Mouse (Mus musculus) hindbrain, embryonic 14.5 days (tissue): ENCODE results near the gene Plce1. TPM values are rescaled to one million over a fixed set of nuclear protein-coding genes. Genes with fewer than 3 reads are reported as not detected.
A peak's percentile ranks its signal among the peaks of the same experiment; 100 is the strongest.

Experiments
- ATAC-seq: fragments of 200-750 bp; cut with Nextera tagmentation; 2 replicates; pipeline ENCODE4 v1.8.0; 2017; ENCODE audit warnings: moderate number of reproducible peaks, mild to moderate bottlenecking, moderate TSS enrichment, moderate library complexity; ENCODE audit not compliant: low FRiP score
- DNase-seq: peaks from one replicate; pipeline ENCODE4 v3.0.0-alpha.2; 2015; ENCODE audit warnings: low spot score
- H3K27ac ChIP-seq: fragments of 300-500 bp; sonication (generic); 2 replicates; pipeline ENCODE4 v1.5.1; 2014; ENCODE audit warnings: mild to moderate bottlenecking, moderate library complexity
- H3K27me3 ChIP-seq: fragments of 300-500 bp; sonication (generic); 2 replicates; pipeline ENCODE4 v1.6.1; 2014; ENCODE audit warnings: mild to moderate bottlenecking, low read length, mixed read lengths; ENCODE audit not compliant: control insufficient read depth, insufficient read depth
- H3K36me3 ChIP-seq: fragments of 300-500 bp; sonication (generic); replicated peaks from 2 replicates; pipeline ENCODE4 v1.6.1; 2014; ENCODE audit not compliant: control insufficient read depth, insufficient read depth
- H3K4me1 ChIP-seq: fragments of 300-500 bp; sonication (generic); replicated peaks from 2 replicates; pipeline ENCODE4 v1.6.1; 2014; ENCODE audit warnings: antibody characterized with exemption, low read length, mixed read lengths; ENCODE audit not compliant: control insufficient read depth, insufficient read depth
- H3K4me2 ChIP-seq: fragments of 300-500 bp; sonication (generic); replicated peaks from 2 replicates; pipeline ENCODE4 v1.6.1; 2014; ENCODE audit warnings: mild to moderate bottlenecking, moderate library complexity
- H3K4me3 ChIP-seq: fragments of 300-500 bp; sonication (generic); replicated peaks from 2 replicates; pipeline ENCODE4 v1.5.1; 2014; ENCODE audit warnings: mild to moderate bottlenecking, low read length
- H3K9ac ChIP-seq: fragments of 300-500 bp; sonication (generic); 2 replicates; pipeline ENCODE4 v1.6.1; 2014
- H3K9me3 ChIP-seq: fragments of 300-500 bp; sonication (generic); 2 replicates; pipeline ENCODE4 v1.6.1; 2016; ENCODE audit warnings: low read length; ENCODE audit not compliant: control insufficient read depth
- WGBS: fragments of 180-500 bp; shearing (Covaris S2); extraction: QIAGEN DNeasy Blood & Tissue Kit; methylation state at CpG from one replicate; pipeline ENCODE4 v1.1.7; 2014; 5-methylcytosine and 5-hydroxymethylcytosine counted together
- polyA plus RNA-seq: library from polyadenylated mRNA; unstranded; fragments of >200 nt; fragmentation: Nextera tagmentation; extraction: Ambion mirVana; gene quantifications from 2 replicates; pipeline ENCODE4 v1.2.1, GENCODE M21; 2014

Gene Plce1
- polyA plus RNA-seq, 1 experiment from 2014 or later, result 4.3 TPM

GRCm38 (mm10) chr19:38746492-38747014 is 265.6 kb downstream of the Plce1 start:
- Histone ChIP-seq H3K27ac (no peak overlapping the region), H3K9me3 (no peaks in the 10 kb centered on the region), H3K27me3 (no peaks in the 10 kb centered on the region), H3K4me3 (no peak overlapping the region), H3K9ac (no peak overlapping the region), H3K4me1 (no peaks in the 10 kb centered on the region), H3K36me3 (no peaks in the 10 kb centered on the region), H3K4me2 (no peak overlapping the region)
- DNase-seq (no peak), ATAC-seq (no peak)
- 78% methylated on average over 6 of the region's 6 CpGs for WGBS

GRCm38 (mm10) chr19:38750192-38750591 is 269.3 kb downstream of the Plce1 start:
- Histone ChIP-seq H3K4me3 (no peak overlapping the region), H3K9me3 (no peaks in the 10 kb centered on the region), H3K27me3 (no peaks in the 10 kb centered on the region), H3K27ac (no peak overlapping the region), H3K36me3 (no peaks in the 10 kb centered on the region), H3K4me1 (no peaks in the 10 kb centered on the region), H3K4me2 (no peak overlapping the region), H3K9ac (no peak overlapping the region)
- DNase-seq (peak; percentile 36), ATAC-seq (no peak)
- 66% methylated on average over 4 of the region's 4 CpGs for WGBS

GRCm38 (mm10) chr19:38757161-38757560 is 276.3 kb downstream of the Plce1 start:
- ATAC-seq (no peak), DNase-seq (no peak)
- WGBS, result 91% methylated on average over 3 of the region's 3 CpGs
- H3K4me1 ChIP-seq, result no peaks in the 10 kb centered on the region
- H3K9me3 ChIP-seq, result no peaks in the 10 kb centered on the region
- H3K36me3 ChIP-seq, result no peaks in the 10 kb centered on the region
- H3K4me2 ChIP-seq, result no peak overlapping the region
- no peak overlapping the region for H3K9ac ChIP-seq
- H3K4me3 ChIP-seq, result no peak overlapping the region
- no peaks in the 10 kb centered on the region for H3K27me3 ChIP-seq
- no peak overlapping the region for H3K27ac ChIP-seq

- no peaks in the 10 kb centered on the region for H3K4me1 ChIP-seq
- DNase-seq, result no peak
Measured at GRCm38 (mm10) chr19:38758056-38758455, 277.1 kb downstream of the Plce1 start.

GRCm38 (mm10) chr19:38758685-38759472 is 278.0 kb downstream of the Plce1 start:
- Histone ChIP-seq H3K4me2 (no peak overlapping the region), H3K27ac (no peak overlapping the region), H3K4me3 (no peak overlapping the region), H3K36me3 (no peaks in the 10 kb centered on the region), H3K4me1 (no peaks in the 10 kb centered on the region), H3K9me3 (no peaks in the 10 kb centered on the region), H3K9ac (no peak overlapping the region), H3K27me3 (no peaks in the 10 kb centered on the region)
- no peak for DNase-seq
- no peak for ATAC-seq
- WGBS, result 92% methylated on average over 7 of the region's 7 CpGs

More at GRCm38 (mm10) chr19:38758056-38758455, 277.1 kb downstream of the Plce1 start:
- no peak overlapping the region for H3K4me2 ChIP-seq
- H3K27ac ChIP-seq, result no peak overlapping the region
- H3K27me3 ChIP-seq, result no peaks in the 10 kb centered on the region
- no peak overlapping the region for H3K9ac ChIP-seq
- H3K4me3 ChIP-seq, result no peak overlapping the region
- no peak for ATAC-seq
- no peaks in the 10 kb centered on the region for H3K36me3 ChIP-seq
- H3K9me3 ChIP-seq, result no peaks in the 10 kb centered on the region
- 55% methylated on average over 5 of the region's 5 CpGs for WGBS

- H3K27me3 ChIP-seq, result no peaks in the 10 kb centered on the region
- no peaks in the 10 kb centered on the region for H3K36me3 ChIP-seq
- ATAC-seq (no peak), DNase-seq (no peak)
- WGBS, result 92% methylated on average over 3 of the region's 3 CpGs
- no peak overlapping the region for H3K27ac ChIP-seq
- H3K9ac ChIP-seq, result no peak overlapping the region
- H3K4me1 ChIP-seq, result no peaks in the 10 kb centered on the region
- no peak overlapping the region for H3K4me3 ChIP-seq
- H3K4me2 ChIP-seq, result no peak overlapping the region
- no peaks in the 10 kb centered on the region for H3K9me3 ChIP-seq
Measured at GRCm38 (mm10) chr19:38760441-38760840, 279.5 kb downstream of the Plce1 start.

- 90% methylated on average over 2 of the region's 2 CpGs for WGBS
- H3K9ac ChIP-seq, result no peak overlapping the region
Measured at GRCm38 (mm10) chr19:38766306-38766705, 285.4 kb downstream of the Plce1 start.

GRCm38 (mm10) chr19:38775548-38775947 is 294.6 kb downstream of the Plce1 start:
- Histone ChIP-seq H3K27ac (no peak overlapping the region), H3K4me1 (no peaks in the 10 kb centered on the region), H3K4me2 (no peak overlapping the region), H3K9ac (no peak overlapping the region), H3K27me3 (no peaks in the 10 kb centered on the region), H3K36me3 (no peaks in the 10 kb centered on the region), H3K9me3 (no peaks in the 10 kb centered on the region), H3K4me3 (no peak overlapping the region)
- 66% methylated on average over 4 of the region's 4 CpGs for WGBS
- DNase-seq, result peak; percentile 81
- no peak for ATAC-seq

More at GRCm38 (mm10) chr19:38766306-38766705, 285.4 kb downstream of the Plce1 start:
- Histone ChIP-seq H3K27me3 (no peaks in the 10 kb centered on the region), H3K27ac (no peak overlapping the region), H3K4me1 (no peaks in the 10 kb centered on the region), H3K4me2 (no peak overlapping the region), H3K36me3 (no peaks in the 10 kb centered on the region), H3K4me3 (no peak overlapping the region), H3K9me3 (no peaks in the 10 kb centered on the region)
- ATAC-seq (no peak), DNase-seq (no peak)

GRCm38 (mm10) chr19:38778805-38779204 is 297.9 kb downstream of the Plce1 start:
- Histone ChIP-seq H3K27ac (no peak overlapping the region), H3K9ac (no peak overlapping the region), H3K27me3 (no peaks in the 10 kb centered on the region), H3K36me3 (no peaks in the 10 kb centered on the region), H3K4me1 (no peaks in the 10 kb centered on the region), H3K4me3 (no peak overlapping the region), H3K4me2 (no peak overlapping the region), H3K9me3 (no peaks in the 10 kb centered on the region)
- WGBS, result 69% methylated on average over 2 of the region's 2 CpGs
- DNase-seq, result no peak
- ATAC-seq, result no peak
